Mouse (Mus musculus) adipocyte (in vitro differentiated cells): ENCODE measurements around the gene Yap1.
A peak's percentile ranks its signal among the peaks of the same experiment; 100 is the strongest.

ENCODE experiments used
- DNase-seq: peaks from one replicate; pipeline ENCODE4 v3.0.0-alpha.2; 2016; ENCODE audit warnings: low spot score

Gene Yap1

DNA sequence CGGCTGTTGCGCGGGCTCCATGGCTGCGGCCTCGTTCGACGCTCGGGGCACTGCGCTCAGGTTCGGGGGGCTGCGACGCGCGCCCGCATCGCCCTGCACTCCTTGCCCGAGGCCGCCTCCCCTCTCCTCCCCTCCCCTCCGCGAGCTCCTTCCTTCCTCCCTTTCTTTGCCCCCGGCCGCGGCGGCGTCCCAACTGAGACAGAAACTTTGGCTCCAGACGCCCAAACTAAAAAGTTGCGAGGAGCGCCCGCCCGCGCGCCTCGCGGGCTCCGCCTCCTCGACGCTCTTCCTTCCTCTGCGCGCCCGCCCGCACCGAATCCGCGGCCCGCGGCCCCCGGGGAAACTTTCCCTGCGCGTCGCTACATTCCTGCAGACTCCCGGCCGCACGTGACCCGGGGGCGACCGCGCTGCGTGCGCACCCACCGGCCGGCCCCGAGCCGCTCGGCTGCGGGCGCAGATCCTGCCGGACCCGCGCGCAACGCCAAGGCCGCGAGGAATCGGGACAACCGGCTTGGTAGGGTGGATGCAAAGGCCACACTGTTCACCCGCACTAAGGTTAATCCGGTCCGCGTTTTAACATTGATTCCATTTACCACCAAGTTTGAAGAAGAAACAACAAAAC is at the start of gene Yap1:
Yap1 (minus strand) TSS at position 227 of the 622 bp plus-strand sequence.
- DNase-seq, result peak; percentile 84

DNA sequence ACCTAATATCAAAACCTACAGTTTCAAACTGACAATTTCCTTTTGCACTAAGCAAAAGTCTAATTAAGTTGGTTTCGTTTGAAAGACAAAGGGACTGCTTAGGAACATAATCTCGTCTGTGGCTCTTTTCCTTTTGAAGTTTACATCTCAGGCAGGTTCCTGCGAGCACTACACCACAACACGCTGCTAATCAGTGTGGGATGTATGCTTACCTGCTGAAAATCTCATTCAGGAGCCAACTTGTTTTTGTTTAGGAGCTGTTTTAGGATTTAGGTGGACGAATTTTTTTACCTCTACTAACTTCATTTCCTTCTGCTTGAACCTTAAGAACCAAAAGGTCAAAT is 38.6 kb upstream of the Yap1 start:
- no peak for DNase-seq

DNA sequence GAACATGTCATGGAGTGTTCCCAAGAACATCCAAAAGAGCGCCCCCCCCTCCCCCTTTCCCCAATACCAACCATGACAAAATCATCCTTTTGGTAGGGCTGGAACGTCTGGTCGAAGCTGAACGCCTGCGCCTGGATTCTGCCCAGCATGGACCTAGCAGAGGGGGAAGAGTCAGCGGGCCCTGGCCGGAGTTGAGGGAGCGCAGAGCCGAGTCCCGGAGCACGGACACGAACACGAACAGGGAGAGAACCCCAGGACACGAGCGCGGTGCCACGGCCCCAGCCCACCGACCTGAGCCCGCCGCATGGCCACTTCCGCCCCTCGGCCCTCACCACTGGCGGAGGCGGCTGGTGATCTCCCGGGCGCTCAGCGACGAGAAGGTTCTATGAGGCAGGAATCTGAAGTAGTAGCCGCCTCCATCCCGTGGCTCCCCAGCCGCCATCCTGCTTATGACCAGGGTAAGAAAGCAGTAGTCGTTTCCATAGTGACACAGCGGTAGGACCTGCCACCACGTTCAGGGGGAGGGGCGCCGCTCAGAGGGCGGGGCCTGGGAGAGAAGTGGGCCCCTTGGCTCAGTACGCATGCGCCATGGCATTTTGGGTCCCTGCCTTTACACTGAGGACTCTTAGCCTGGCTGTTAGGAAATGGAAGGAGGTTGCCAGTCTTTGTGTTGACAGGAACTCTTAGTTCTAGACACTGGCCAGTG is 38.1 kb upstream of the Yap1 start, which contains the start of gene Cfap300:
Cfap300 (minus strand) TSS at position 486 of the 706 bp plus-strand sequence.
- DNase-seq, result peak; percentile 97

DNA sequence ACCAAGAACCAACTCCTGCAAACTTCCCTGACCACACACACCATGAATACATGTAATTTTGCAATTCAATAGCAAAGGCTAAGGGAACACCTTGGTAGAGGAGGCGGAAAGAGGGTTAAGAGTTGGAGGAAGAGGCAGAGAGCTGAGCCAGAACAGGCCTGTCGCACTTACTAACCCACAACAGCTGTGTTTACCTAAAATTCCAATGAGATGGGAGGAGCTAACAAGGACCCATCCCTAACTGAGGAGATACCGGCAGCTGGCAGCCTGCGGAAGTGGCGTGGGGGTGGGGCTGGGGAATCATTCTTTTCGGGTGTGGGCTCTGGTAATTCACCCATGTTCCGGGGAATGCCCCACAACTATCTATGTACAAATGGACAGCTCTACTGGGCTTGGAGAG is 31.1 kb upstream of the Yap1 start:
- no peak for DNase-seq

DNA sequence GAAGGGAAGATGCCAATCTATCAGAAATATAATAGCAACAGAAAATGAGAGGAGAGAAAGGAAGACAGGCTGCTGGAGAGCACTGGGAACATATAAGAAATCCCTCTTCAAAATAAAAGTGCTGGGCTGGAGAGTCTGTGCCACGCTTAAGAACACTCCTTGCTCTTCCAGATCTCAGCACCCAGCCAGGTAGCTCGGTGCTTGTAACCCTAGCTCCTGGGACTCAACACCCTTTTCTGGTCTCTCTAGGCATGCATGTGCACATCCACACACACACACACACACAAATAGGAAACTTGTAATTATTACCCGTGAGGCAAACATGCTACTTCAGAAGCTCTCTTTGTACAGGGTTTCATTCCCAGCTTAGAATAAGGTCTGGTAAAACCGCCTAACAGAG is 30.7 kb upstream of the Yap1 start:
- DNase-seq, result no peak

DNA sequence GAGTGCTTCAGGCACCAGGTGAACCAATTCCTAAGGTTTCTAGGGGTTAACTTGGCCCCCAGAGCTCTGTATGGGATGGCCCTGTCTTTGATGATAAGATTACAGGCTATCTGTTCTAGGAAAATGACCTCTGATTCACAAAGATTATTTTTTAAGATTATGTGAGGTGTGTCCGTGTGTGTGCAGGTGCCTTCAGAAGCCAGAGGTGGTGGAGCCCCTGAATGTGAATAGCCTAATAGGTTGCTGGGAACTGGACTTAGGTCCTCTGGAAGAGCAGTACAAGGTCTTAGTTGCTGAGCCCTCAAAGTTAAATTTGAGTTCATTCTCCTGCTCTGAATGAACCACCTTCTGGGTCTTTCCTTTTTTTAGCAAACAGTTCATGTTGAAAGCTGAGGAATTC is 29.7 kb upstream of the Yap1 start:
- DNase-seq, result no peak

DNA sequence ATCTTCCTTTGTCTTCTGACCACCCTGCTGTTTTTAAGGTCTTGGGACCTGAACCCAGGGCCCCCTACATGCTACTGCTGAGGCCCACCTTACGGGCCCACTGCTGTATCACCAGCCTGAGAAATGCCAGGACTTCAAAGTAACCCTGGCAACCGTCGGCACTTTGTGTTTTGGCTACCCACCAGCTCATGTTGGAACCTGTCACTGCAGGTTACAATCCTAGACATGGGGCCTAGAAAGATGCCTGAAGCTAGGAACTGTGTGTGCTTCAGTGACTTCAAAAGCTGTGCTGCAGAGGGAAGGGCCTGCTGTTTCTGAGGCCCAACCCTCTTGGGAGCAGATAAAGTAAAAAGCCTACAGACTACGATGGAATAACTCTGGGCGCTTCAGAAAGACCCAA is 28.5 kb upstream of the Yap1 start:
- no peak for DNase-seq

DNA sequence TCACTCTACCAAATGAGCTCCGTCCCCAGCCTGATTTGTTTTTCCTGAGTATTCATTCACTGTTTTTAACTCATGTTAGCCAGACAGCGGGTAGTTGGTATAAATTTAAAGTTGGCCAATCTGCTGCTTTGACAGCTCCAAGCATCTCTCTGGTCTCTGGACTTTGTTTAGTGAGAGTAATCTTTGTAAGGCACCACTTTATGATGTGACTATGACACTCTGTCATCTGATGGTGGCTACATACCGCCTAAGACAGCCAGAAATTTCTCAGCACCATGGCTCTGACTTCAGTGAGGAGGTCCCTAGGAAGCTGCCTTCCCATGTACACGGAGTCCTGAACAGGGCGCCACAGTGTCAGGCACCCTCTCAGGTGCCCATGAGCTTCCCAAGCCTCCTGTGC is 14.2 kb upstream of the Yap1 start:
- DNase-seq, result no peak

DNA sequence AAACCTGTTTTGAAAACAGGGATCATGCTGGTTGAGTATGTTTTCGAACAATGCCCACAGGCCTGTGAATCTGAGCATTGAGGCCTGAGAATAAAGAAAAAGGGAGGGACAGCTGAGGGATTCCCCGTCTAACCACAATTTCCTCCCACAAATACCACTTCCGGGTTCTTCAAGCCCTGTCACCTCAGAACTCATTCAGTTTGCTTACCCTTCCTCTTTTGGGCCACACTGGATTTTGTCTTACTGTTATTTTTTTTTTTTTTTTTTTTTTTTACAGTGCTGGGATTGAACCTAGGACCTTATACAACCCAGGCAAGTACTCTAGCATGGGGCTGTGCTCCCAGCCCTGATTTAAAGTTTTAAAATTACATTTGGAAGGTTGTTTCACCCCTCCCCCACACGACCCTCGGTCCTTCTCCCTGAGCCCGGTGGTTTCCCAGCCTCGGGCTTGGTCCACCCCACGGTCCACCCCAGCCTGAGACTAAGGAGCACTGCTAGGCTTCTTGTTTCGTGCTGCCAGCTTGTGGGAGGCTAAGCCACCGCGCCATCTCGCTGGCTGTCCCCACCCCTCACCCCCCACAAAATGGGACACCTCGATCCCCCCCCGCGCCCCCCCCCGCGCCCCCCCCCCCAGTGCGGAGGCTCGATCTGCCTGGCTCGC is 13.0 kb upstream of the Yap1 start:
- DNase-seq, result no peak

DNA sequence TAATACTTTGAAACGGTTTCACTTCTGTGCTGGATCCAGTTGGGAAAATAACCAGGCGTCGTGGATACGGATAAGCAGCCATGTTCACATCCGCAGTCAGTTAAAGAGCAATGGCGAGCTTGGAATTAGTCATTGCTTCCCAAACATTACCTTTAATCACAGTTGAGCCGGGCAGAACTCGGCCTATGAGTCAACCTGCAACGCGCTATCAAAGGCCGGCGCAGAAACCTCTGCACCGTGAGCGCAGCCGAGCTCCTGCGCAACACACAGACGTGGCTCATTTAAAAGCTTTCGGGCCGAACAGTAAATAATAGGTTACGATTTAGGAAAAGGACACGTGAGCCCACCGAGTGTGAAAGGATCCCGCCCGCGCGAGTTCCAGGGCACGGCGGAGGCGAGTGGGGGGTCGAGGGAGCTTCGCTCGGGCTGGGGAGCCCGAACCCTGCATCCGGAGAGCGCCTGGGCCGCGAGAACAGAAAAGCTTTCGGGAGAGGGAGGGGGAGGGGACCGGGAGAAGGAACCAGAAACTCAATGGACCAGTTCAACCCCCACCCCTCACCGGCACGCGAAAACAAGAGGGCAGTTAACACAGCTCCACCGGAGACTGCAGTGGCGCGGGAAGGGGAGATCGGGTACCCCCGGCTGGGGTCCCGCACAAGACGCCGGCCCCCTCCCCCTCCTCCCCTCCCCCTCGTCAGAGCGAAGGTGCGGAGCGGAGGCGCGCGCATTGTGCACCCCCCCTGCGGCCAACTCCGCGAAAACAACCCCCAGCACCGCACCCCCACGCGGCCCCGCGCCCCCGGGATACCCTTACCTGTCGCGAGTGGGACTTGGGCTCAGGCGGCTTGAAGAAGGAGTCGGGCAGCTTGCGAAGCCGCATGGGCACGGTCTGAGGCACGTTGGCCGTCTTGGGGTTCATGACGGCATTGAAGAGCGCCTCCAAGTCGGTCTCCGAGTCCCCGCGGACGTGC is 810 bp downstream of the Yap1 start:
- peak; percentile 79 for DNase-seq

DNA sequence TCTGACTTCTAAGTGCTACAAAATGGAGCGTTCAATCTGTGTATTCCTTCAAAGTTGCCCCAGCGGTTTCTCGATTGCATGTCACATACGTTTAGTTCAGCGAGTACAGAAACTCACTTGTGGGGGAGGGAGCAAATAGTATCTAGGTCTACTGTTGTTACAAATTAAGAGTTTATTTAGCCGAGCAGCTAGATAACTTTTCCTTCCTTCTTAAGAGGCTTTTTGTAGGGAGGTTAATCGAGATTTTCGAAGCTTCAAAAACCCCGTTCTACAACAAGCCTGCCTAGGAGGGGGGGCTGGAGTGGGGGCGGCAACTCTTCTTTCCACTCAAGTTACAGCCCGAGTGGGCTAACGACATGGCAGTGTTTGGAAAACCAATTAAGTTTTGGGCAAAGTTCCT is 1.6 kb downstream of the Yap1 start:
- peak; percentile 46 for DNase-seq

DNA sequence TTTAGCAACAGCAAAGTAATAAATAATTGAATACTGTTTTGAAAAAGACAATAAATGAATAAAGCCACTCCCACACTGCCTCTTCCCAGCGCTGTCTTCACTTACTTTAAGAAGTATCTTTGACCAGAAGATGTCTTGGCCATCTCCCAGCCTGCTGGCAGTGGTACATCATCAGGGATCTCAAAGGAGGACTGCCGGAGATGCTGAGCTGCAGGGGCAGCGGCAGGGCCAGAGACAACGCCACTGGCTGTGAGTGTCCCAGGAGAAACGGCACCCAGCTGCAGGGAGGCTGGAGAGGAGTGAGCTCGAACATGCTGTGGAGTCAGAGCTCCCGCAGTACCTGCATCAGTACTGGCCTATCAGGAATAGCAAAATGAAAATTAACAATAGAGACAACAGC is 3.0 kb downstream of the Yap1 start:
- DNase-seq, result no peak

DNA sequence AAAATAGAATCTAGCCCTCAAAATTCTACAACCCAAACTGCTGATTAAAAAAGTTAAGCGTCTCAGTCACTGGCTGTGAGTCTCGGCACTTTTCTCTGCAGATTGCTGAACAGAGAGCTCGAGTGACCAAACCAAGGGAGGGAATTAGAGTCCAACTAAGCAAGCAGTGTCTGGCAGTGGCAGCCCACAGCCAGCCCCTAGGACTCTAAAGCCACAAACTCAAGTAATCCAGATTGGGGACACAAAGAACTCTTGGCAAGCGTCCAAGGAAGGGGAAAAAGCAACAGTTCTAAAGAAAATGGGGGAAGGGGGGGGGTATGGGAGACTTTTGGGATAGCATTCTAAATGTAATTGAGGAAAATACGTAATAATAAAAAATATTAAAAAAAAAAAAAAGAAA is 10.1 kb downstream of the Yap1 start:
- no peak for DNase-seq

DNA sequence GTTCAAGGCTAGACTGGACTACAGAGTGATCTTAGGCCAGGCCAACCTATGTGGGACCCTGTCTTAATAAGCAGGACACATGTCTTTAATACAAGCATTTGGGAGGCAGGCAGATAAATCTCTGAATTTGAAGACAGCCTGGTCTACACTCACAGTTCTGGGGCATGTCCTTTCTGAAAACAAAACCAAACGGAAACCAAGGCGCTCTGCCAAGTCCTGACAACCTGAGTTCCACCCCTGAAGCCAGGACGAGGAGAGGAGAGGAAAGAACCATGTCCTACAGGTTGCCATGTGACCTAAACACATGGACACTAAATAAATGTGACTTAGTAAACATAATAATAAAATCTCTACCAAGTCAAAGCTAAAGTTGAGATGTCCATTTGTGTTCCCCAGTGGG is 11.7 kb downstream of the Yap1 start:
- peak; percentile 50 for DNase-seq

DNA sequence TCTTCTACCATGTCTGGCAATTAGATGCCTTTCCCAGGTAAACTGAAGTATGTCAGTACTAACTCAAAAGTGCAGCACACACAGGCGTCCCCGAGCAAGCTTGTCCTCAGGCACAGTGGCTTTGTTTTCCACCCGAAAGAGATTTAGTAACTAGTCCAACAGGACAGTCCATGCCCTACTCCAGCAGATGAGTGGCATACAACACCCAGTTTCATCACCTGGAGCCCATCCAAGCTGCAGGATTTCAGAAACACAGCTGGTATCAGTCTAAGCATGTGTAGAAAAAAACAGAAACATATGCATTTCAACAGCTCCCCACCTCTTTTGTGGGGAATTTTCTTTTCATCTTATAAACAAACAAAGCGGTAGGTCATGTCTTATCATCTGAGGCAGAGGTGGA is 13.5 kb downstream of the Yap1 start:
- DNase-seq, result peak; percentile 51

DNA sequence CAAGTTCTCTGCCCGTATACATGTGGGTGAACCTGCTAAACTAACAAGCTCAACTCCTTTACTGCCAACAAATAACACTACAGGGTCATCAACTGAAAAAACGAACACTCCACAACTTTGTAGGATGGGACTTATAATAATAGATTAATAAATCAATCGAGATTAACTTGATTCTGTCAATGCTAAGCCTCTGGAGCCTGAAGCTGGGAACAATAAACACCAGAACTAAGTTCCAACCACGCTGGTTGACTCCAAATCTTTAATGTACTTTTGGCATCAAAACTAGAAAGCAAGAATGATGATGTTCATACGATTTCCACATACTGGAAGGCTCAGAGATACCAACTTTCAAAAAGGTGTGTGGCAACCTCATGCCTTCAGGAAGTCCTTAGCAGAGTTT is 17.3 kb downstream of the Yap1 start:
- DNase-seq, result no peak

DNA sequence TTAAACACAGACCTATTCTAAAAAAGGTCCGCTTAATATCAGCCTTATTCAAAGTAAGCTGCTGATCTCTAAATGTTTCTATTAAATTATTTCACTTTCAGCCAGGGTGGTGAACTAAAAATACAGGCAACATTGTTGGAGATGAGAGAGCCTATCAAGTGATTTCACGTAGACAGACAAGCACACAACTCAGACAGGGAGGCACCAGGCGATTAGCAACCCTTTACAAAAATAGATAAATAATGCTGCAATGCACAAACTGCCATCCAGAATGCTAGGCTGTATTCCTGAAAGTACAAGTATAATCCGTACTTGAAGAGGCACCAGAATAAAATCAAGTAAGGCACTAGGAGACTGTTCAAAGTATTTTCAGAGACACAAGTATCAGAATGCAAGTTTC is 20.1 kb downstream of the Yap1 start:
- no peak for DNase-seq

DNA sequence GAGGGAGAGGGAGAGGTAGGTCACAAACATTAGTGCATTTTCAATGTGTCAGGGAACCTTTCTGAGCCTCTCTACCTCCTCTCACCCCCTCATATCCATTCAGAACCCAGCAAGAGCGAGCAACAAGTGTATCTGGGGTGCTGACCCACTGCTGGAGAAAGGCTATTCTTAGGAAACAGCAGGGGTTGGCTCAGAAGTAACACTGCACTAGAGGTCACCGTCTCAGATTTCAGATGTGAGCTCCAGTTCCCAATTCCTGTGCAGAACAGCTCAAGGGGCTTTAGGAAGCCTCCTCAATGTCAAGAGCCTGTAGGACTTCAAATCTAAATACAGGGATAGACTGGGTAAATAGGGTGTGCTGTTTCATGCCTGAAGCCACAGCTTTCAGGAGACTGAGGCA is 20.7 kb downstream of the Yap1 start:
- DNase-seq, result no peak

DNA sequence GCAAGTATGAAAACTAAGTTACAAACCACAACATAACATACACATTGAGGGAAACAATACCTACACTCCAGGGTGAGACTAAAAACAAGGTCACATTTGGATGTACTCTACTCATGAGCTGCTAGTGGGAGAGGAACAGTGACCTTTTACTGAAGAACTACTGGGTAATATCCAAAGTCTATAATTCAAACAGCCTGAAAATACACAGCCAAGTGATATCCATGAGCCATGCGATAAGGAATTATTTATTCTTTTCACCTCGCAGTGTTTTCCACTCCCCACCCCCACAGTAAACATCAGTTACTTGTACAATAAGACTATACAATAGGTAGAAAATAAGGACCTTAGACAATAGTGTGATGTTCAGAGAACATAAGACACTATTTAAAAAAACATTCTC is 24.2 kb downstream of the Yap1 start:
- DNase-seq, result no peak

DNA sequence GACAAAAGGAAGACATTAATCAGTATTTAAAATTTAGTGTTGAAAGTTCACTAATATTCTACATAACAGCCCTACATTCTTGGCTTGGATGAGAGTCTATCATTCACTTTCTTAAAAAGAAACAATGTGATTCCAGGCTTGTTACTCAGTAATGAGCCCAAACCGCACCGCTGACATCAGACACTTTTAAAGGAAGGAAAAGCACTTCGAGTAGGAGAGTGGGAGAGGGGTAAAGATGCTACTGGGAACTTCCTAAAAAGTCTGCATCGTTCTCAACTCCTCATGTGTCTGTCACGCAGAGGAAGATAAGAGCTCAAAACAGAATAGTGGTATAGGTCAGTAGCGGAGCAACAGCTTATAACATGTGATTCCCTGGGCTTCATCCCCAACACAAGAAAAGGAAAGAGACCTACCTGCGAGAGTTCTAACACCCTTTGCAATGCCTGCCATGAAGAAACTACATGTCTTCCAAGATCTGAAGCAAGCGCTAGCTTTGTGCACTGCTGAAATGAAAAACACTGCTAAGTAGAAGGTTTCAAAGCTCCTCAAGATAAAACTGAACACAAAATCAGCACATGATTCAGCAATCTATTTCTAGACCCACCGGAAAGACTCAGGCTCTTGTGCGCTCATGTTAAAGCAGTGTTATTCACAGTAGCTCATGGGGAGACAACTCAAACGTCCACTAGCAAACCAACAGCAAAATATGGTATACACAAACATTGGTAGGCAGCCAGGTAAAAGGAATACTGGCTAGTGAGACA is 25.1 kb downstream of the Yap1 start:
- peak; percentile 21 for DNase-seq

DNA sequence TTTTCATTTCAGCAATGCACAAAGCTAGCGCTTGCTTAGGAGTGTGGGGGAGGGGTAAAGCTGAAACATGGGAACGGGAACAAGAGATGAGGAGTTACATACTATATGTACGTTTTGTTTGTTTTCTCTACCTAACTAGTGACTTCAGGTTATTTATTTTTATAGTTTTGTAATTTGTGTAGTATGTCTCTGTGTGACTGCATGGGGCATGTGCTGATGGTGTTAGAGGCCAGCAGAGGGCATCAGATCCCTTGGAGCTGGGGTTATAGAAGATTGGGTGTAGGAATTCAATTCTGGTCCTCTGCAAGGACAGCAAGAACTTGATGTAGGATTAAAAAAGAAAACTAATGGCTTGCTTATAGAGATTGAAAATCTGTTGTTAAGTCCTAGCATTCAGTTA is 25.9 kb downstream of the Yap1 start:
- no peak for DNase-seq

DNA sequence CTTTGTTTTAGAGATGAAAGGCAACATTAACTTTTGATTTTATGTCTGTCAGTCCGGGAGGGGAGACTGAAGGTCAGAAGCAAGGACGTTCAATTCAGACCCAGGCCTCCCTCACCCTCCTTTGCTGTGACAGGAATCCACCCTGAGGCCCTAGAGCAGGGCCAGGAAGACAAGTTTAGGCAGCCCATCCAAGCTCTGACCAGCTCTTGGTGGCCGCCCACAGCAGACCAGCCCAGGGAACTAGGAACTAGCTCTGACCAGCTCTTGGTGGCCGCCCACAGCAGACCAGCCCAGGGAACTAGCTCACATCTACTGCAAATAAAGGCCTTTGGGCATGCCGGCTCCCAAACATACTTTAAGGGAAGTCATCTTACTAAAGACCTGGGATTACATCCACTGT is 26.8 kb downstream of the Yap1 start:
- no peak for DNase-seq
